Mouse (Mus musculus) lung, embryonic 16.5 days (tissue): Measurements from ENCODE around the gene Fyttd1. TPM values are rescaled to one million over a fixed set of nuclear protein-coding genes. Genes with fewer than 3 reads are reported as not detected.

Source experiments
- ATAC-seq: fragments of 200-750 bp; cut with Nextera tagmentation; 2 replicates; pipeline ENCODE4 v1.8.0; 2017; ENCODE audit warnings: low read depth, mild to moderate bottlenecking, moderate library complexity
- H3K27ac ChIP-seq: fragments of 300-500 bp; sonication (generic); 2 replicates; pipeline ENCODE4 v1.5.1; 2014; ENCODE audit warnings: mild to moderate bottlenecking, control low read depth, low read length
- H3K27me3 ChIP-seq: fragments of 300-500 bp; sonication (generic); 2 replicates; pipeline ENCODE4 v1.6.1; 2014; ENCODE audit warnings: low read depth, low read length, mixed read lengths; ENCODE audit not compliant: control insufficient read depth, insufficient read depth
- H3K36me3 ChIP-seq: fragments of 300-500 bp; sonication (generic); 2 replicates; pipeline ENCODE4 v1.6.1; 2014; ENCODE audit warnings: low read length; ENCODE audit not compliant: control insufficient read depth, insufficient read depth
- H3K4me1 ChIP-seq: fragments of 300-500 bp; sonication (generic); replicated peaks from 2 replicates; pipeline ENCODE4 v1.6.1; 2014; ENCODE audit warnings: low read length, mixed read lengths; ENCODE audit not compliant: control insufficient read depth, insufficient read depth
- H3K4me2 ChIP-seq: fragments of 300-500 bp; sonication (generic); 2 replicates; pipeline ENCODE4 v1.6.1; 2014; ENCODE audit warnings: low read depth, low read length, control low read depth
- H3K4me3 ChIP-seq: fragments of 300-500 bp; sonication (generic); 2 replicates; pipeline ENCODE4 v1.5.1; 2014; ENCODE audit warnings: mild to moderate bottlenecking, low read length, control low read depth
- H3K9ac ChIP-seq: fragments of 300-500 bp; sonication (generic); 2 replicates; pipeline ENCODE4 v1.6.1; 2014; ENCODE audit warnings: low read length, control low read depth
- H3K9me3 ChIP-seq: fragments of 300-500 bp; sonication (generic); 2 replicates; pipeline ENCODE4 v1.6.1; 2016; ENCODE audit warnings: low read length; ENCODE audit not compliant: control insufficient read depth
- WGBS: fragments of 180-500 bp; shearing (Covaris S2); extraction: QIAGEN DNeasy Blood & Tissue Kit; methylation state at CpG from one replicate; pipeline ENCODE4 v1.1.7; 2014; 5-methylcytosine and 5-hydroxymethylcytosine counted together
- polyA plus RNA-seq: library from polyadenylated mRNA; unstranded; fragments of >200 nt; fragmentation: Nextera tagmentation; extraction: Ambion mirVana; gene quantifications from 2 replicates; pipeline ENCODE4 v1.2.1, GENCODE M21; 2015

Gene Fyttd1
- polyA plus RNA-seq, 1 experiment from 2014 or later: 100 TPM

DNA sequence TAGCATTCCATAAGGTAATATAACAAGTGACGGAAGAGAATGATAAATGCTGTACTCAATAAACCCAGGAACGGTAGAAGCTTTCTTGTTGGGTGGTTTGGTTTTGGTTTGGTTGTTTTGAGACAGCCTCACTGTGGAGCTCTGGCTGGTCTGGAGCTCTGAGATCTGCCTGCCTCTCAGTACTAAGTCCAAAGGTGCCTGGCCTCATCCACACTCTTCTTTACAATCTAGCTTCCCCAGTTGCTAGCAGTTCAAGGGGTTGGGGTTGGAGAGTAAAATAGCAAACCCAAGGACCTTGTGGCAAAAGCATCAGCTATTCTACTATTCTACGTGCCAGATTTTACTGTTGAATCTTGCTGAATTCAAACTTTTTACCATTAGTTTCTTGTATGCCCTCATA is 1.5 kb upstream of the Fyttd1 start:
- Histone ChIP-seq H3K4me2 (no peak overlapping the region), H3K4me3 (no peak overlapping the region), H3K27ac (no peak overlapping the region), H3K4me1 (peaks cover 9% of the 10 kb centered on the region), H3K36me3 (no peaks in the 10 kb centered on the region), H3K27me3 (no peaks in the 10 kb centered on the region), H3K9ac (no peak overlapping the region), H3K9me3 (no peaks in the 10 kb centered on the region)
- WGBS: 91% methylated on average over 3 of the region's 3 CpGs
- ATAC-seq: no peak

- Histone ChIP-seq H3K4me3 (peak overlapping the region; percentile 91), H3K27me3 (no peaks in the 10 kb centered on the region), H3K36me3 (no peaks in the 10 kb centered on the region), H3K4me2 (peak overlapping the region; percentile 58), H3K9me3 (no peaks in the 10 kb centered on the region), H3K4me1 (peaks cover 9% of the 10 kb centered on the region), H3K9ac (peak overlapping the region; percentile 86), H3K27ac (no peak overlapping the region)
- WGBS: 18% methylated on average over 9 of the region's 9 CpGs
- ATAC-seq: no peak
Observed at GRCm38 (mm10) chr16:32876831-32877230, 469 bp upstream of the Fyttd1 start.

DNA sequence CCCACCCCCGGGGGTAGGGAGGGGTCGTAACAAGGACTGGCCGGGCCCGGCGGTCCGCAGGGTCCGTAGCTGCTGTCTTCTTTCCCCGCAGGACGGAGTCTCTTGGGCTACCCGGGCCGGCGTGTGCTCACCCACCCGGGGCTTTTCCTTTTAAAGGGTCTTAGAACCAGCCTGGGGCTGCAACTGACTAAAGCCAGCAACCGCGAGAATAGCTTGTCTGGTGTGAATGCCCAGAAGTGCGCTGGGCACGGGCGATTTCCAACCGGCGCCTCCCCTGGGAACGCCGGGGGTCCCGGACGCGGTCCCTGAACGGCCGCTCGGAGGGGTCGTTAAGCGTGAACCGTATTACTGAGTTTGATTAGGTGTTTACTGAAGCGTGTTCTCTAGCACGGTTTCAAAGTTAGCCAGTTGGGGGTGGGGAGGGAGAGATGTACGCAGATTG is 878 bp downstream of the Fyttd1 start:
- whole genome bisulfite sequencing: under 1% methylated on average over 33 of the region's 34 CpGs

GRCm38 (mm10) chr16:32878972-32879926 is 1.9 kb downstream of the Fyttd1 start:
- Histone ChIP-seq H3K36me3 (no peaks in the 10 kb centered on the region), H3K4me2 (peak overlapping the region; percentile 88), H3K27ac (no peak overlapping the region), H3K9me3 (no peaks in the 10 kb centered on the region), H3K27me3 (no peaks in the 10 kb centered on the region), H3K4me3 (peak overlapping the region; percentile 91), H3K4me1 (peaks cover 9% of the 10 kb centered on the region), H3K9ac (peak overlapping the region; percentile 11; the same call in 1 of the 2 replicates)
- 72% methylated on average over 14 of the region's 14 CpGs for WGBS
- no peak for ATAC-seq

More for the DNA sequence above, 878 bp downstream of the Fyttd1 start:
- Histone ChIP-seq H3K9ac (peak overlapping the region; percentile 86), H3K4me3 (peak overlapping the region; percentile 91), H3K36me3 (no peaks in the 10 kb centered on the region), H3K27ac (peak overlapping the region; percentile 49), H3K4me2 (peak overlapping the region; percentile 88), H3K27me3 (no peaks in the 10 kb centered on the region), H3K9me3 (no peaks in the 10 kb centered on the region), H3K4me1 (peaks cover 9% of the 10 kb centered on the region)
- ATAC-seq: no peak; the same call in 1 of the 2 replicates

GRCm38 (mm10) chr16:32881538-32881937 is 4.2 kb downstream of the Fyttd1 start:
- H3K4me3 ChIP-seq: no peak overlapping the region
- WGBS: 81% methylated on average over 7 of the region's 7 CpGs
- H3K27me3 ChIP-seq: no peaks in the 10 kb centered on the region
- no peak for ATAC-seq
- peaks cover 9% of the 10 kb centered on the region for H3K4me1 ChIP-seq
- H3K9ac ChIP-seq: no peak overlapping the region
- no peaks in the 10 kb centered on the region for H3K9me3 ChIP-seq
- H3K4me2 ChIP-seq: no peak overlapping the region
- no peak overlapping the region for H3K27ac ChIP-seq
- peaks cover 2% of the 10 kb centered on the region; the same call in 1 of the 2 replicates for H3K36me3 ChIP-seq

DNA sequence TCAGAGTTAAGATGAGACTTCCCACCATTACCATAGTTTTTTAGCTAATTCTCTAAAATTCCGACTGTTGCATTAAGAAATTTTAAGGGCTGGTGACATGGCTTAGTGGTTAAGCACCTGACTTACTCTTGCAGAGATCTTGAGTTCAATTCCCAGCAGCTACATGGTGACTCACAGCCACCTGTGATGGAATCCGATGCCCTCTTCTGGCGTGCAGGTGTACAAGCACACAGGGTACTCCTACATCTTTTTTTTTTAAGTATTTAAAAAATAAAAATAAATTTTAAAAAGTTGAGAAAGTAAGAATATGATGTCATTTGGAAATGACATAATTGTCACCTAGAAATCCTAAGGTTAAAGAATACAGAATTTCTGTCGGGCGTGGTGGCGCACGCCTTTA is 10.7 kb downstream of the Fyttd1 start:
- H3K36me3 ChIP-seq: peaks cover 19% of the 10 kb centered on the region
- no peak overlapping the region for H3K9ac ChIP-seq
- no peaks in the 10 kb centered on the region for H3K4me1 ChIP-seq
- no peaks in the 10 kb centered on the region for H3K9me3 ChIP-seq
- no peak for ATAC-seq
- H3K4me2 ChIP-seq: no peak overlapping the region
- 84% methylated on average over 7 of the region's 7 CpGs for WGBS
- H3K27me3 ChIP-seq: no peaks in the 10 kb centered on the region
- H3K4me3 ChIP-seq: no peak overlapping the region
- no peak overlapping the region for H3K27ac ChIP-seq

DNA sequence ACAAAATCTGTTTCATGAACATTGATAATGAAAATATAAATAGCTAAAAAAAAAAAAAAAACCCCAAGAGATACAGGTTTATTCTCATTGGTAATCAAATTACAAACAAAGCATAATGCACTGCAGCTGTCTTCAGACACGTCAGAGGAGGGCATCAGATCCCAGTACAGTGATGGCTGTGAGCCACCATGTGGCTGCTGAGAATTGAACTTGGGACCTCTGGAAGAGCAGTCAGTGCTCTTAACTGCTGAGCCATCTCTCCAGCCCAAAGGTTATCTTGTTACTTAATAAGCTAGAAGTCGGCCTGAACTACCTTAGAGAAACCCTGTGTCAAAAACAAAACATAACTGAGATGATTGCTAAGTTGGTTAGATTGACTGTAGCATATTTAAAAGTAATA is 12.6 kb downstream of the Fyttd1 start:
- Histone ChIP-seq H3K4me2 (no peak overlapping the region), H3K27me3 (no peaks in the 10 kb centered on the region), H3K27ac (no peak overlapping the region), H3K9me3 (no peaks in the 10 kb centered on the region), H3K36me3 (peaks cover 24% of the 10 kb centered on the region), H3K4me3 (no peak overlapping the region), H3K4me1 (no peaks in the 10 kb centered on the region), H3K9ac (no peak overlapping the region)
- ATAC-seq: no peak
- 52% methylated on average over 2 of the region's 2 CpGs for WGBS

- Histone ChIP-seq H3K27ac (no peak overlapping the region), H3K9ac (no peak overlapping the region), H3K4me2 (no peak overlapping the region), H3K4me1 (no peaks in the 10 kb centered on the region), H3K36me3 (peaks cover 29% of the 10 kb centered on the region), H3K4me3 (no peak overlapping the region), H3K9me3 (no peaks in the 10 kb centered on the region), H3K27me3 (no peaks in the 10 kb centered on the region)
- no peak for ATAC-seq
Observed at GRCm38 (mm10) chr16:32896126-32896525, 18.8 kb downstream of the Fyttd1 start.

DNA sequence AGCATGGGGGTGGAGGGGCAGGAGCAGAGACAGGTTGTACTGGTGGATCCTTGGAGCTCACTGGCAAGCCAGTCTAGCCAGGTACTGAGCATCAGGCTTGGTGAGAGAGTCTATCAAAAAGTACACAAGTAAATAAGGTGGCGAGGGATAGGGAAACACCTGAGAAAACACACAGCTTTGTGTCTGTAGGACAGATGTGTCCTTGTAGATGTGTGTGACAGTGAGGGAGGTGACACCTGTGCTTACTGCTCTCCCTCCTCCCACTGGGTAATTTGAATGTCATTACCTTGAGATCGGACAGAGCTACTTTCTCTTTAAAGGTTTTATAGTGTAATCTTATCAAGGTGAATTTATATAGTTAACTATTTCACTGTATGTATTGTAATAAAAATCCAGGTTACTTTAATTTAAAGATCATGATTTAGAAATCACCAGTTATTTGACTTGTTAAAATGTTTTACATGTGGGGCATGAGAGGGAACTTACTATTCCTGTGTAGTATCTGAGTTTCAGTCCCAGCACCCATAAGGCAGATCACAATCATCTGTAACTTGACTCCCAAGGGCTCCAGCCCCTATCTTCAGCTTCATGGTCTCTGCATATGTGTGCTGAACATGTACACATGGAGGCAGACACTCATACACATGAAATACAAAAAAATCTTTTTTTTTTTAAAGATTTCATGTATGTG is 24.2 kb downstream of the Fyttd1 start:
- no peak for ATAC-seq
- H3K36me3 ChIP-seq: peaks cover 12% of the 10 kb centered on the region

More for the DNA sequence above, 24.2 kb downstream of the Fyttd1 start:
- H3K9ac ChIP-seq: no peak overlapping the region
- 79% methylated on average over 2 of the region's 2 CpGs for WGBS
- no peak overlapping the region for H3K27ac ChIP-seq
- no peaks in the 10 kb centered on the region for H3K4me1 ChIP-seq
- H3K4me2 ChIP-seq: no peak overlapping the region
- no peak overlapping the region for H3K4me3 ChIP-seq
- no peaks in the 10 kb centered on the region for H3K9me3 ChIP-seq
- no peaks in the 10 kb centered on the region for H3K27me3 ChIP-seq
